Mouse (Mus musculus): ENCODE data around the gene Rbks. TPM values are rescaled to one million over a fixed set of nuclear protein-coding genes. Genes with fewer than 3 reads are reported as not detected.

Gene Rbks
- total RNA-seq, 2 experiments from 2014 or later = 3.9 to 5.9 TPM

GRCm38 (mm10) chr5:31588016-31588415 lies 109.4 kb downstream of the Rbks start:
- no peak for TF ChIP-seq CTCF (IDR thresholded peaks at IDR 0.05)
- no peak overlapping the region for H3K4me3 ChIP-seq
- H3K27ac ChIP-seq = no peak overlapping the region
- DNase-seq = no peak
- intact Hi-C loops (cut with DNase I) = no loop called here

- TF ChIP-seq CTCF (IDR thresholded peaks at IDR 0.05) = no peak
- no peak for DNase-seq
- Histone ChIP-seq H3K4me3 (no peak overlapping the region), H3K27ac (no peak overlapping the region)
- intact Hi-C loops (cut with DNase I) = no loop called here
These were observed 111.9 kb downstream of the Rbks start for GRCm38 (mm10) chr5:31585526-31585925.

GRCm38 (mm10) chr5:31583261-31583660 lies 114.2 kb downstream of the Rbks start:
- no peak for DNase-seq
- TF ChIP-seq CTCF (IDR thresholded peaks at IDR 0.05) = no peak
- no peak overlapping the region for H3K4me3 ChIP-seq
- intact Hi-C loops (cut with DNase I) = no loop called here
- no peak overlapping the region for H3K27ac ChIP-seq

DNA sequence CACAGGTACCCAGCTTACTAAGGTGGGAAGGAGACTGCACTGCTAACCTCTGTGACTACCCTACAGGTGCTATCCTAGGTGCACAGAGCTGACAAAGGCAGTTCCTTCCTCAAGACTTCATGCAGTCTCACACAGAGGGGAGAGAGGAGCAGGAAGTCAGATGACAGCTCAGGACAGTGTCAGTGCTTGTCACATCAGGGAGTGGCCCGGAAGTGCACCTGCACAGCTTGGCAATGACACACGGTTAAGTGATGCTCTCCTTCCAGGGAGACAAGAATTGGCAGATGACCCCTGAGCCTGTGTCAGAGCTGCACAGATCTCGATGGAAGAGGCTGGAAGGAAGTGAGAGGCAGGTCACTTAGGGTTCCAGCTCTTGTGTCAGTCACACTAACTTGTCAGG lies 115.5 kb downstream of the Rbks start:
- no peak overlapping the region for H3K4me3 ChIP-seq
- no peak for DNase-seq
- TF ChIP-seq CTCF (IDR thresholded peaks at IDR 0.05) = no peak
- no peak overlapping the region for H3K27ac ChIP-seq
- intact Hi-C loops (cut with DNase I) = no loop called here

DNA sequence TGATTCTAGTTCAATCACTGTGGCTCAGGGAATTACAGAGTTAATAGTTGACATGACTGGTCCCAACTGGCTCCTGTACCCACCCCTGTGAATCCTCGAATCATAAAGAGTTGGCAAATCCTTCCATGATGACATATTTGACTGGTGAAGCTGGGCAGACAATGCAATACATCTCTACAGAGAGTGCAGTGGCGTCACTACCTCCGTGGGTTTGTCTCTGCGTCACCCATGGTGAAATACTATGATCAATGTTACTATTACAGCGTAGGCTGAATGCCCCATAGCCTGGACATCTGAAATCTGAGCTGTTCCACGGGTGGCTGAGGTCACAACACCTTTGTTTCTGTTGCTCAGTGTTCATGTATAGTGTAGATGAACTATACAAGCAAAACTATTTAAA lies 116.2 kb downstream of the Rbks start:
- no peak for TF ChIP-seq CTCF (IDR thresholded peaks at IDR 0.05)
- no peak overlapping the region for H3K27ac ChIP-seq
- DNase-seq = no peak
- H3K4me3 ChIP-seq = no peak overlapping the region
- intact Hi-C loops (cut with DNase I) = no loop called here

- Histone ChIP-seq H3K4me3 (no peak overlapping the region), H3K27ac (no peak overlapping the region)
- DNase-seq = peak; percentile 51
- TF ChIP-seq CTCF (IDR thresholded peaks at IDR 0.05) = no peak
- intact Hi-C loops (cut with DNase I) = no loop called here
These were observed 120.9 kb downstream of the Rbks start for GRCm38 (mm10) chr5:31576539-31576975.

Small RNAs within 50 kb of the gene (microRNA-seq; reads per million reads assigned to microRNA genes)
- not detected for gene Mir3473e

Other genes with a start within 250 kb of the Rbks start
- gene Zfp512, start 245.2 kb downstream of the Rbks start, total RNA-seq (2021) = 10 to 100 TPM; 12.3 to 14.0 TPM
- gene 4930548H24Rik, start 211.9 kb downstream of the Rbks start, total RNA-seq (2021) = under 1 TPM in 1 of 2 experiments, not detected in 1; 0.10 TPM
- gene Gpn1, start 202.9 kb downstream of the Rbks start, total RNA-seq (2021) = 10 to 100 TPM; 16.7 to 18.7 TPM
- 10 to 100 TPM; 20.5 to 25.7 TPM for gene Slc4a1ap, start 170.6 kb downstream of the Rbks start, total RNA-seq (2021)
- 10 to 100 TPM in 1 of 2 experiments, 1 to 10 TPM in 1; 9.6 to 12.5 TPM for gene Supt7l, start 169.8 kb downstream of the Rbks start, total RNA-seq (2021)
- gene Mrpl33, start 100.7 kb downstream of the Rbks start, total RNA-seq (2021) = 100 to 1,000 TPM; 221 to 296 TPM
- 10 to 100 TPM; 30.2 TPM for gene Babam2, start 57 bp upstream of the Rbks start, total RNA-seq (2021)